Mouse (Mus musculus) MN1 (cell line): Measurements from ENCODE around the gene Sh3rf1.

Experiments
- DNase-seq: peaks from one replicate; pipeline ENCODE4 v3.0.0-alpha.2; 2016; ENCODE audit warnings: low spot score

The Sh3rf1 gene

GRCm38 (mm10) chr8:61420166-61420565 lies 196.5 kb downstream of the Sh3rf1 start:
- peak; percentile 95 for DNase-seq

- peak; percentile 48 for DNase-seq
These were observed 197.9 kb downstream of the Sh3rf1 start for GRCm38 (mm10) chr8:61421606-61422005.

GRCm38 (mm10) chr8:61425125-61425524 lies 201.5 kb downstream of the Sh3rf1 start:
- no peak for DNase-seq

GRCm38 (mm10) chr8:61426072-61426471 lies 202.4 kb downstream of the Sh3rf1 start:
- DNase-seq, result no peak

GRCm38 (mm10) chr8:61426671-61427070 lies 203.0 kb downstream of the Sh3rf1 start:
- no peak for DNase-seq

- no peak for DNase-seq
These were observed 204.4 kb downstream of the Sh3rf1 start for GRCm38 (mm10) chr8:61427916-61428681.

GRCm38 (mm10) chr8:61428821-61429482 lies 205.3 kb downstream of the Sh3rf1 start:
- no peak for DNase-seq

- no peak for DNase-seq
These were observed 211.8 kb downstream of the Sh3rf1 start for GRCm38 (mm10) chr8:61435481-61435880.

GRCm38 (mm10) chr8:61436147-61436546 lies 212.5 kb downstream of the Sh3rf1 start:
- DNase-seq, result no peak

GRCm38 (mm10) chr8:61436586-61437304 lies 213.1 kb downstream of the Sh3rf1 start:
- DNase-seq, result no peak

- no peak for DNase-seq
These were observed 213.6 kb downstream of the Sh3rf1 start for GRCm38 (mm10) chr8:61437305-61437605.

GRCm38 (mm10) chr8:61442988-61443387 lies 219.3 kb downstream of the Sh3rf1 start:
- DNase-seq, result no peak

- DNase-seq, result peak; percentile 63
These were observed 220.7 kb downstream of the Sh3rf1 start for GRCm38 (mm10) chr8:61444358-61444757.
